Mouse (Mus musculus): ENCODE measurements around the gene Rnf113a1. TPM values are rescaled to one million over a fixed set of nuclear protein-coding genes. Genes with fewer than 3 reads are reported as not detected.

The Rnf113a1 gene
- polyA plus RNA-seq (2014; fragmentation: Illumina TruSeq; extraction: RNeasy Lipid Tissue Mini Kit (QIAGEN cat#74804); ENCODE audit: low replicate concordance): 0.37 TPM

DNA sequence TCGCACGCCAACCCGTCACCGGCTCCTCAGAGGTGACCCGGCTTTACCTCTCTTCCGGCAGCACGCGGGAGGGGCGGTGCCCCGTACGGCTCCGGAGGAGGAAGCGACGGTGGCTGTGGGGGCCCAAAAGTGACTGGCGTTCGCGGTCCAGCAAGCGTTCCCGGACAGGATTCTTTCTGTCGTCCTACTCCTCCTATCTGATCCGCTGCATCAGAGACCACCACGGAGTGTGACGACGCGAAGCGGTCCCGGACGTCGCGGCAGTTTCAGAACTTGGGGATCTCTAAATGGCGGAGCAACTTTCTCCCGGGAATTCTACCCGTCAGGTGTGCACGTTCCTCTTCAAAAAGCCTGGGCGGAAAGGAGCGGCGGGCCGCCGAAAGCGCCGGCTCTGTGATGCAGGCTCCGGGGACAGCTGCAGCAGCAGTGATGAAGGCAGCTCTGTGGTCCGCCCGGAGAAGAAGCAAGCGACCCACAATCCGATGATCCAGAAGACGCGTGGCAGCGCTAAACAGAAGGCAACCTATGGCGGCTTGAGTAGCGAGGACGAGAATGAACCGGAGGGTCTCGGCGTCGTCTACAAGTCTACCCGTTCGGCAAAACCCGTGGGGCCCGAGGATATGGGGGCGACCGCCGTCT, at the start of gene Rnf113a1, which contains the start of gene Ndufa1:
TSS of gene Rnf113a1 (plus strand) at position 141 of the 639 bp plus-strand sequence.
TSS of gene Ndufa1 (minus strand) at position 59 of the 639 bp plus-strand sequence.

DNA sequence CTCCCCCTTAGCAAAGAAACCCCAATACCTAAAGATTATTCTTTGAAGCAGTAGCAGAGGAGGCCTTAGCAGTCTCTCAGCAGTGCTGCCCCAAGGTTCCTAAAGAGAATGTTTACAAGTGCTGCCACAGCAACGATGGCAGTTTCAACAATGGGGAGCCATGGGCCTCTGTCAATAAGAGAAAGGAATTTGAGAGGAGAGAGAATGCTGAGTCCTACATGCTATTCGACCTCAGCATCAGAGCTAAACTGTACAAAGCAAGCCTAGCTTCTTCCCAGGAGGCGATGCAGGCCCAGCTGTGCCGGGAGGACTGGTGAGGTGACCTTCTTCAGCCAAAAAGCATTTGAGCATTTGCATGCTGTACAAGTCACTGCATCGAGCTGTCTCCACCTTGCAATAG, 22.3 kb upstream of the Rnf113a1 start, which contains the start of gene Akap14:
TSS of gene Akap14 (minus strand) at position 101 of the 400 bp plus-strand sequence.

DNA sequence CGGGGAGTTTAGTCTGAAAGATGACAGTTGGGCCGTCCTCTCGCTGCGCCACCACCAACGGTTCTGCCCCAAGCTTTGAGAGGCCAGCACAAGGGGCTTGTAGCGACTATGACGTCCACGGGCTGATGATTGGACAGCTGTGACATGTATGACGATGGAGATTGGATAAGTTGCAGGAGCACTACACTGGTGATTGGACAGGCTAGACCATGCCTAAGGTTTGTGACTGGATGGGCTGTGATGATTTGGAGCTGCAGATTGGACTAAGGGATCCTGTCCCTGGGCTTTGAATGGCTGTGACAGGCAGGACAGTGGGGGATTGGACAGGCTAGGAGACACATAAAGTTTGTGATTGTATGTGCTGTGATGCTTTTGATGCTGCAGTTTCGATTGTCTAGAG, 19.9 kb downstream of the Rnf113a1 start, which contains the start of gene Gm9:
TSS of gene Gm9 (minus strand) at position 101 of the 400 bp plus-strand sequence.

DNA sequence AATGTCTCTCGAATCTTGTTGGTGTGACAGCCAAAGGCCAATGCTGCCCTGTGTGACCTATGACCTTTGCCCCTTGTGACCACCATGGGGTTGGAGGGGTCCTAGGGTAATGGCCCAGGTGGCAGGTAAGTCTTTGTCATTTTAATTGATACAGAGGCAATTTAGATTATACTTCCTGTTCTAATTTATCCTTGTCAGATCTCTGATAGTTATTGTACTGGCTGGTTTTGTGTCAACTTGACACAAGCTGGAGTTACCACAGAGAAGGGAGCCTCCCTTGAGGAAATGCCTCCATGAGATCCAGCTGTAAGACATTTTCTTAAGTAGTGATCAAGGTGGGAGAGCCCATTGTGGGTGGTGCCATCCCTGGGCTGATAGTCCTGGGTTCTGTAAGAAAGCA, 31.1 kb downstream of the Rnf113a1 start, which contains the start of gene Rhox1:
TSS of gene Rhox1 (minus strand) at position 101 of the 400 bp plus-strand sequence.

Other genes with a start within 250 kb of the Rnf113a1 start
- gene Sept6, start 199.5 kb upstream of the Rnf113a1 start, polyA plus RNA-seq (2014; fragmentation: Illumina TruSeq; extraction: RNeasy Lipid Tissue Mini Kit (QIAGEN cat#74804); ENCODE audit: low replicate concordance): 11.0 TPM
- gene Sowahd, start 142.4 kb upstream of the Rnf113a1 start, polyA plus RNA-seq (2014; fragmentation: Illumina TruSeq; extraction: RNeasy Lipid Tissue Mini Kit (QIAGEN cat#74804); ENCODE audit: low replicate concordance): not detected
- gene Rpl39, start 105.8 kb upstream of the Rnf113a1 start, polyA plus RNA-seq (2014; fragmentation: Illumina TruSeq; extraction: RNeasy Lipid Tissue Mini Kit (QIAGEN cat#74804); ENCODE audit: low replicate concordance): 805 TPM
- 94.7 TPM for gene Upf3b, start 80.9 kb upstream of the Rnf113a1 start, polyA plus RNA-seq (2014; fragmentation: Illumina TruSeq; extraction: RNeasy Lipid Tissue Mini Kit (QIAGEN cat#74804); ENCODE audit: low replicate concordance)
- 50.7 TPM for gene Nkap, start 64.5 kb upstream of the Rnf113a1 start, polyA plus RNA-seq (2014; fragmentation: Illumina TruSeq; extraction: RNeasy Lipid Tissue Mini Kit (QIAGEN cat#74804); ENCODE audit: low replicate concordance)
- gene Akap14, start 22.4 kb upstream of the Rnf113a1 start, polyA plus RNA-seq (2014; fragmentation: Illumina TruSeq; extraction: RNeasy Lipid Tissue Mini Kit (QIAGEN cat#74804); ENCODE audit: low replicate concordance): 0.56 TPM
- 344 TPM for gene Ndufa1, start 82 bp upstream of the Rnf113a1 start, polyA plus RNA-seq (2014; fragmentation: Illumina TruSeq; extraction: RNeasy Lipid Tissue Mini Kit (QIAGEN cat#74804); ENCODE audit: low replicate concordance)
- not detected for gene Gm9, start 19.8 kb downstream of the Rnf113a1 start, polyA plus RNA-seq (2014; fragmentation: Illumina TruSeq; extraction: RNeasy Lipid Tissue Mini Kit (QIAGEN cat#74804); ENCODE audit: low replicate concordance)
- gene Rhox1, start 31.0 kb downstream of the Rnf113a1 start, polyA plus RNA-seq (2014; fragmentation: Illumina TruSeq; extraction: RNeasy Lipid Tissue Mini Kit (QIAGEN cat#74804); ENCODE audit: low replicate concordance): not detected
- gene Rhox2a, start 53.7 kb downstream of the Rnf113a1 start, polyA plus RNA-seq (2014; fragmentation: Illumina TruSeq; extraction: RNeasy Lipid Tissue Mini Kit (QIAGEN cat#74804); ENCODE audit: low replicate concordance): not detected
- gene Rhox3a, start 58.7 kb downstream of the Rnf113a1 start, polyA plus RNA-seq (2014; fragmentation: Illumina TruSeq; extraction: RNeasy Lipid Tissue Mini Kit (QIAGEN cat#74804); ENCODE audit: low replicate concordance): not detected
- not detected for gene Rhox4a, start 74.1 kb downstream of the Rnf113a1 start, polyA plus RNA-seq (2014; fragmentation: Illumina TruSeq; extraction: RNeasy Lipid Tissue Mini Kit (QIAGEN cat#74804); ENCODE audit: low replicate concordance)
- gene Rhox3a2, start 188.8 kb downstream of the Rnf113a1 start, polyA plus RNA-seq (2014; fragmentation: Illumina TruSeq; extraction: RNeasy Lipid Tissue Mini Kit (QIAGEN cat#74804); ENCODE audit: low replicate concordance): not detected
- gene Rhox4a2, start 199.6 kb downstream of the Rnf113a1 start, polyA plus RNA-seq (2014; fragmentation: Illumina TruSeq; extraction: RNeasy Lipid Tissue Mini Kit (QIAGEN cat#74804); ENCODE audit: low replicate concordance): not detected
- not detected for gene Rhox2b, start 220.8 kb downstream of the Rnf113a1 start, polyA plus RNA-seq (2014; fragmentation: Illumina TruSeq; extraction: RNeasy Lipid Tissue Mini Kit (QIAGEN cat#74804); ENCODE audit: low replicate concordance)
- not detected for gene Rhox4b, start 241.2 kb downstream of the Rnf113a1 start, polyA plus RNA-seq (2014; fragmentation: Illumina TruSeq; extraction: RNeasy Lipid Tissue Mini Kit (QIAGEN cat#74804); ENCODE audit: low replicate concordance)